8 mouse cellular contexts compared by ENCODE assay signal in the genomic region with DNA sequence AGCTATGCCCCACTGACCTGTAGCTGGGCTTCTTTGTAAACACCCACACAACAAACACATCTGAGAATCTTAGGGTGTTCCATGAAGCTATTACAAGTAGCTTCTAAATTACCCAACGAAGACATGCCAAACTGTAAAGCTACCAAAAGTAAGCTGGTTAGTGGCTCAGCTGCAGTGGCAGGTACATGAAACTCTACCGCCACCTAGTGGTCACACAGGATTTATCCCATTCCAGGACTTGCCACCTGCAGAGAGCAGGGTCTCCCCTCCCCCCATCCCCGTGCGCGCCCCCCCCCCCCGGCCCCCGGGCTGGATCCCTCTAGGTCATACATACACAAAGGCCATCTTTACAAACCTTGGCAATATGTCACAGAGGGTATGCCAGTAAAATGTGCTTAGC.
DNase-seq lines count a peak whose midpoint lies in the region; ATAC-seq lines count a peak whose summit lies in the region.

No protein-coding gene starts in this region.

- WGBS in forebrain, embryonic 10.5 days: 7% methylated on average over 7 of the region's 7 CpGs
- WGBS in forebrain, embryonic 12.5 days: 8% methylated on average over 7 of the region's 7 CpGs
- 3% methylated on average over 7 of the region's 7 CpGs for WGBS in heart, embryonic 13.5 days

- peaks cover 28% of the 10 kb centered on the region for H3K4me1 ChIP-seq in forebrain, embryonic 10.5 days
- peaks cover 8% of the 10 kb centered on the region for H3K4me1 ChIP-seq in forebrain, embryonic 12.5 days
- H3K4me1 ChIP-seq in heart, embryonic 13.5 days: peaks cover 47% of the 10 kb centered on the region

- ATAC-seq in forebrain, embryonic 12.5 days (ENCODE audit: low FRiP score): no peak
- ATAC-seq in heart, embryonic 13.5 days (ENCODE audit: extremely low read depth, insufficient number of reproducible peaks, low FRiP score, low TSS enrichment): no peak

- H3K9me3 ChIP-seq in forebrain, embryonic 10.5 days: no peaks in the 10 kb centered on the region
- no peaks in the 10 kb centered on the region for H3K9me3 ChIP-seq in forebrain, embryonic 12.5 days
- no peaks in the 10 kb centered on the region for H3K9me3 ChIP-seq in heart, embryonic 13.5 days

- no peaks in the 10 kb centered on the region for H3K36me3 ChIP-seq in forebrain, embryonic 10.5 days (replicated peaks)
- H3K36me3 ChIP-seq in forebrain, embryonic 12.5 days (replicated peaks): no peaks in the 10 kb centered on the region
- no peaks in the 10 kb centered on the region for H3K36me3 ChIP-seq in heart, embryonic 13.5 days

- H3K9ac ChIP-seq in forebrain, embryonic 12.5 days: no peak overlapping the region
- H3K9ac ChIP-seq in heart, embryonic 13.5 days: peak overlapping the region; percentile 40; the same call in 1 of the 2 replicates

- no peak overlapping the region for H3K4me2 ChIP-seq in forebrain, embryonic 12.5 days
- peak overlapping the region; percentile 29 for H3K4me2 ChIP-seq in heart, embryonic 13.5 days

- DNase-seq in forebrain, embryonic 10.5 days (ENCODE audit: extremely low spot score, low spot score): peak; percentile 73
- peak; percentile 77 for DNase-seq in adipocyte (ENCODE audit: low spot score)
- peak; percentile 88 for DNase-seq in embryo, embryonic 10 days (ENCODE audit: low spot score)
- peak; percentile 45 for DNase-seq in layer of hippocampus, adult 9-10 months (ENCODE audit: low spot score)
- peak; percentile 89 for DNase-seq in lung, postnatal 36 days
- DNase-seq in right cerebral cortex, postnatal 36 days (ENCODE audit: low spot score in 2 of 2): peak; percentile 44 to 48

- H3K4me3 ChIP-seq in forebrain, embryonic 10.5 days: no peak overlapping the region
- H3K4me3 ChIP-seq in forebrain, embryonic 12.5 days (replicated peaks): no peak overlapping the region
- H3K4me3 ChIP-seq in heart, embryonic 13.5 days: no peak overlapping the region

- no peak overlapping the region for H3K27ac ChIP-seq in forebrain, embryonic 10.5 days
- no peak overlapping the region for H3K27ac ChIP-seq in forebrain, embryonic 12.5 days
- H3K27ac ChIP-seq in heart, embryonic 13.5 days (replicated peaks): peak overlapping the region; percentile 88

- H3K27me3 ChIP-seq in forebrain, embryonic 10.5 days (ENCODE audit: poor library complexity, severe bottlenecking): no peaks in the 10 kb centered on the region
- H3K27me3 ChIP-seq in forebrain, embryonic 12.5 days: no peaks in the 10 kb centered on the region
- H3K27me3 ChIP-seq in heart, embryonic 13.5 days (replicated peaks): no peaks in the 10 kb centered on the region
